Mouse (Mus musculus) cortical plate, adult 2 months (tissue): ENCODE data around the gene Popdc3.

Source experiments
- CTCF ChIP-seq: fragments of 200-500 bp; IDR thresholded peaks from 2 replicates; pipeline ENCODE4 v1.5.1; 2011; ENCODE audit warnings: mild to moderate bottlenecking, control low read depth, low read length; ENCODE audit not compliant: insufficient read depth; ENCODE audit errors: extremely low read depth
- POLR2A ChIP-seq: fragments of 200-500 bp; IDR thresholded peaks from 2 replicates; pipeline ENCODE4 v1.6.1; 2011; ENCODE audit warnings: mild to moderate bottlenecking, low read length, control low read depth; ENCODE audit not compliant: insufficient read depth; ENCODE audit errors: extremely low read depth

DNA sequence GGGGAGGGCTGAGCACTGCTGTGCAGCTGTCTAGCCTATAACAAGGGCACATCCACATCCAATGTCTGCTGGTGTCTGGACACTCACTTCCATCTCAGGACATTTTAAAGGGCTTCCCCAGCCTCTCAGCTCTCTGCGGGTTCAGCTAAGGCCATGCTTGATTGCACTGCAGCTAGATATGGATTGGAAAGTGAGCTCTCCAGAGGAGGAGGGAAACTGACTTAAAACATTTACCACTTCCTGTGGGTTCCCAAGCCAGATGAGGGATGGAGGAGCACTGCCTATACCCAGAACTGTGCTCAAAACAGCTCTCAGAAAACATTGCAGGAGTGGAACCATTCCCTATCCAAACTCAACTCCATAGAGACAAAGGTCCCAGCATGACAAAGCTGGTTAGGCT lies 82.6 kb downstream of the Popdc3 start:
- TF ChIP-seq POLR2A (no peak), CTCF (no peak)
